Mouse (Mus musculus) midbrain, embryonic 16.5 days (tissue): ENCODE measurements around the gene Neu2. TPM values are rescaled to one million over a fixed set of nuclear protein-coding genes. Genes with fewer than 3 reads are reported as not detected.

Experiments
- ATAC-seq: fragments of 200-750 bp; cut with Nextera tagmentation; 2 replicates; pipeline ENCODE4 v1.8.0; 2017; ENCODE audit warnings: moderate TSS enrichment
- H3K27ac ChIP-seq: fragments of 300-500 bp; sonication (generic); 2 replicates; pipeline ENCODE4 v1.5.1; 2014; ENCODE audit warnings: mild to moderate bottlenecking, low read length, mixed read lengths
- H3K27me3 ChIP-seq: fragments of 300-500 bp; sonication (generic); 2 replicates; pipeline ENCODE4 v1.6.1; 2014; ENCODE audit warnings: low read depth, low read length, mixed read lengths; ENCODE audit not compliant: control insufficient read depth, insufficient read depth
- H3K36me3 ChIP-seq: fragments of 300-500 bp; sonication (generic); 2 replicates; pipeline ENCODE4 v1.6.1; 2014; ENCODE audit warnings: mild to moderate bottlenecking, low read length, moderate library complexity, mixed read lengths; ENCODE audit not compliant: control insufficient read depth, insufficient read depth
- H3K4me1 ChIP-seq: fragments of 300-500 bp; sonication (generic); 2 replicates; pipeline ENCODE4 v1.6.1; 2014; ENCODE audit warnings: mild to moderate bottlenecking, low read length, mixed read lengths; ENCODE audit not compliant: control insufficient read depth, insufficient read depth
- H3K4me2 ChIP-seq: fragments of 300-500 bp; sonication (generic); 2 replicates; pipeline ENCODE4 v1.6.1; 2014; ENCODE audit warnings: mild to moderate bottlenecking, low read length, mixed read lengths
- H3K4me3 ChIP-seq: fragments of 300-500 bp; sonication (generic); 2 replicates; pipeline ENCODE4 v1.5.1; 2014; ENCODE audit warnings: low read depth, mild to moderate bottlenecking, low read length, moderate library complexity, mixed read lengths
- H3K9ac ChIP-seq: fragments of 300-500 bp; sonication (generic); 2 replicates; pipeline ENCODE4 v1.6.1; 2014; ENCODE audit warnings: low read depth, low read length, mixed read lengths
- H3K9me3 ChIP-seq: fragments of 300-500 bp; sonication (generic); replicated peaks from 2 replicates; pipeline ENCODE4 v1.6.1; 2014; ENCODE audit warnings: mild to moderate bottlenecking, low read length, mixed read lengths; ENCODE audit not compliant: control insufficient read depth, poor library complexity, severe bottlenecking
- WGBS: fragments of 180-500 bp; shearing (Covaris S2); extraction: QIAGEN DNeasy Blood & Tissue Kit; methylation state at CpG from one replicate; pipeline ENCODE4 v1.1.7; 2014; 5-methylcytosine and 5-hydroxymethylcytosine counted together
- polyA plus RNA-seq: library from polyadenylated mRNA; unstranded; fragments of >200 nt; fragmentation: Nextera tagmentation; extraction: Ambion mirVana; gene quantifications from 2 replicates; pipeline ENCODE4 v1.2.1, GENCODE M21; 2015

The Neu2 gene
- polyA plus RNA-seq, 1 experiment from 2014 or later, result 0.90 TPM

DNA sequence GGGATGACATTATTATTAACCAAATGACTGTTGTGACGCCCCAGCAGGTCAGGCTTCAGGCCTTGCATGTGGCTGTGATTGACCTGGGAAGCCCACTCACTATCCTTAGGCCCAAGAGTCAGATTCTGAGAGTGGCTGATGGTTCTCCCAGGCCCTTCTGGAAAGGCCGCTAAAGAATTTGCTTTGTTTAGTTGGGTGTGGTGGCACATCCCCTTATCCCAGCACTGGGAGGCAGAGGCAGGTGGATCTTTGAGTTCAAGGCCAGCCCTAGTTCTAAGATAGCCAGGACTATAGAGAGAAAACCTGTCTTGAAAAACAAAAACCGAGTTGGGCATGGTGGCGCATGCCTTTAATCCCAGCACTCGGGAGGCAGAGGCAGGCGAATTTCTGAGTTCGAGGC, 15.4 kb downstream of the Neu2 start:
- no peak for ATAC-seq
- Histone ChIP-seq H3K36me3 (no peaks in the 10 kb centered on the region), H3K9me3 (no peaks in the 10 kb centered on the region), H3K27me3 (no peaks in the 10 kb centered on the region), H3K4me1 (peaks cover 2% of the 10 kb centered on the region; the same call in 1 of the 2 replicates), H3K4me3 (no peak overlapping the region), H3K9ac (no peak overlapping the region), H3K27ac (no peak overlapping the region), H3K4me2 (no peak overlapping the region)
- WGBS, result 95% methylated on average over 7 of the region's 7 CpGs

DNA sequence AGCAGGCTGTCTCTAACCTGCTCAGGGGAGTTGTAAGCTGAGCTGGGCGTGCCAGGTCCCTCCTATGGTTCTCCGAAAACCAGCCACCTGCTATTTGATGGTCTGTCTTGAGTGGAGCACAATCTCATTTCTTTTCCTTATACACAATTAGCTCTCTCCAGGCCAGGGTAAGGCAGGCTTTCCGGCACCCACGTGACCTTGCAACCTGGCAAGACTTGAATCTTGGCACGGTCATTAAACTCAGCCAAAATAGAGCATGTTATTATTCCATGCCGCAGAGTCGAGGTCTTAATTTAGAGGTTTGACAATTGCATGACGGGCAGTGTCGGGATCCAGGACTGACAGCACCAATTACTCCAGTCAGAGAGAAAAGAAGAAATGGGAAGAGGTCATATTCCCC, 17.5 kb downstream of the Neu2 start:
- H3K9ac ChIP-seq, result no peak overlapping the region
- no peak overlapping the region for H3K4me2 ChIP-seq
- no peaks in the 10 kb centered on the region for H3K4me1 ChIP-seq
- H3K27me3 ChIP-seq, result no peaks in the 10 kb centered on the region
- 75% methylated on average over 9 of the region's 9 CpGs for WGBS
- H3K27ac ChIP-seq, result no peak overlapping the region
- no peaks in the 10 kb centered on the region for H3K9me3 ChIP-seq
- ATAC-seq, result no peak
- H3K4me3 ChIP-seq, result no peak overlapping the region
- H3K36me3 ChIP-seq, result no peaks in the 10 kb centered on the region

DNA sequence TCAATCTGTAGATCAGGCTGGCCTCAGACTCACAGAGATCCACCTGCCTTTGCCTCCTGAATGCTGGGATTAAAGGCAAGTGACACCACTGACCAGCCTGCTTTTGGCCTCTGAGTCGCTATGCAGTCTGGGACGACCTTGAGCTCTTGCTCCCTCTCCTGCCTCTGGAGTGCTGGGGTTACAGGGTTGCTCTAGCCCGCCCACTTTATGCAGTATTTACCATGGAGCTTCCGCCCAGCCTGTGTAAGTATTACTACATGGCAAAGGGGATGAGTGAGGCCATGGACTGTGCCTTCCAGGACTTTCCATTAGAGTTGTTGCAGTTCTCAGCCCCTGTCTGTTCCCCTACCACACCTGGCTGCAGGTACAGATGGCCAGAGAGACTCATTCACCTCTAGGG, 22.7 kb downstream of the Neu2 start:
- no peak for ATAC-seq
- H3K4me1 ChIP-seq, result no peaks in the 10 kb centered on the region

DNA sequence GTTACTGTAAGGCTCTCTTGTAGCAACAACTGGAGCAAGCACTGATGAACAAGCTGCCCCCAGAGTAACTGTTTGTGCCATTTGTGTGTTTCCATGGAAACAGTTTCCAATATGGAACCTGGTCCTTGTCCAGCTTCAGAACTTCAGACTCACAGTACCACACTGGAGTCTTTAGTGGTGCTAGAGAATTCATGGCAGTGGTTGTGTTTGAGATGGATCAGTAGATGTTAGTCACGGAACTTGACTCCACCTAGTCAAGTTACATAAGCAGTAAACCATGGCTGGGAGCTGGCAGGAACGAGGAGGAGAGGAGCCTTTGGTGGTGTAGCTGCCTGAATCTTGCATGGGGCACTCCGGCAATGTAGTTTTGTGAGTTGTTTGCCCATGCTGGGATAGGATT, 24.4 kb downstream of the Neu2 start:
- H3K27ac ChIP-seq, result no peak overlapping the region
- no peak overlapping the region for H3K4me3 ChIP-seq
- no peaks in the 10 kb centered on the region for H3K4me1 ChIP-seq
- H3K9me3 ChIP-seq, result no peaks in the 10 kb centered on the region
- H3K36me3 ChIP-seq, result no peaks in the 10 kb centered on the region
- no peak for ATAC-seq
- H3K4me2 ChIP-seq, result no peak overlapping the region
- H3K9ac ChIP-seq, result no peak overlapping the region
- no peaks in the 10 kb centered on the region for H3K27me3 ChIP-seq
- WGBS, result 83% methylated on average over 3 of the region's 3 CpGs

More for the DNA sequence above, 22.7 kb downstream of the Neu2 start:
- no peak overlapping the region for H3K4me3 ChIP-seq
- 90% methylated on average over 4 of the region's 4 CpGs for WGBS
- H3K27me3 ChIP-seq, result no peaks in the 10 kb centered on the region
- no peak overlapping the region for H3K4me2 ChIP-seq
- H3K27ac ChIP-seq, result no peak overlapping the region
- no peaks in the 10 kb centered on the region for H3K36me3 ChIP-seq
- H3K9ac ChIP-seq, result no peak overlapping the region
- H3K9me3 ChIP-seq, result no peaks in the 10 kb centered on the region

DNA sequence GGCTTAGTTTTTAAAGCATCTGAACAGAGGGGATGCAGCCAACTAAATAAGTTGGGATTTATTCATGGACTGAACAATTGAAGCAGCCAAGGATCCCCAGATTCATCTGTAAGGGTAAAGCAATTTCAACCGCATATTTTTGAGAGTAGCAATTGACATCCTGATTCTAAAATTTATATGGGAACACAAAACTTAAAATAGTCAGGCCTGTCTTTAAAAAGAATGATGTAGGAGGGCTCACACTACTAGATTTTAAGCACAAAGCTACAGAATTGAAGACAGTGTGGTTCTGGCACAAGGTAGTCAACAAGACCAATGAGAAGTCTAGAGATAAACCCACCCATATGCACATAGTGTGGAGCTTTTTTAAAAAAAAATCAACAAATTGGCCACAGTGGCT, 27.3 kb downstream of the Neu2 start:
- no peak for ATAC-seq
- Histone ChIP-seq H3K27me3 (no peaks in the 10 kb centered on the region), H3K4me1 (no peaks in the 10 kb centered on the region), H3K4me2 (no peak overlapping the region), H3K36me3 (no peaks in the 10 kb centered on the region), H3K4me3 (no peak overlapping the region), H3K27ac (no peak overlapping the region), H3K9me3 (no peaks in the 10 kb centered on the region), H3K9ac (no peak overlapping the region)
- 100% methylated on average over 1 of the region's 1 CpGs for WGBS

- WGBS, result 41% methylated on average over 7 of the region's 7 CpGs
- Histone ChIP-seq H3K27ac (no peak overlapping the region), H3K4me1 (peaks cover 3% of the 10 kb centered on the region; the same call in 1 of the 2 replicates), H3K27me3 (no peaks in the 10 kb centered on the region), H3K9me3 (no peaks in the 10 kb centered on the region), H3K4me3 (no peak overlapping the region), H3K36me3 (no peaks in the 10 kb centered on the region), H3K9ac (no peak overlapping the region), H3K4me2 (no peak overlapping the region)
- ATAC-seq, result no peak
Observed at GRCm38 (mm10) chr1:87541614-87542013, 31.9 kb downstream of the Neu2 start.

GRCm38 (mm10) chr1:87551008-87551407, 41.3 kb downstream of the Neu2 start:
- Histone ChIP-seq H3K4me3 (no peak overlapping the region), H3K27ac (no peak overlapping the region), H3K4me2 (no peak overlapping the region), H3K9ac (no peak overlapping the region), H3K4me1 (no peaks in the 10 kb centered on the region; the same call in 1 of the 2 replicates), H3K36me3 (no peaks in the 10 kb centered on the region), H3K27me3 (no peaks in the 10 kb centered on the region), H3K9me3 (no peaks in the 10 kb centered on the region)
- WGBS, result 95% methylated on average over 3 of the region's 3 CpGs
- no peak for ATAC-seq

- ATAC-seq, result no peak
Observed at GRCm38 (mm10) chr1:87553586-87553985, 43.9 kb downstream of the Neu2 start.

DNA sequence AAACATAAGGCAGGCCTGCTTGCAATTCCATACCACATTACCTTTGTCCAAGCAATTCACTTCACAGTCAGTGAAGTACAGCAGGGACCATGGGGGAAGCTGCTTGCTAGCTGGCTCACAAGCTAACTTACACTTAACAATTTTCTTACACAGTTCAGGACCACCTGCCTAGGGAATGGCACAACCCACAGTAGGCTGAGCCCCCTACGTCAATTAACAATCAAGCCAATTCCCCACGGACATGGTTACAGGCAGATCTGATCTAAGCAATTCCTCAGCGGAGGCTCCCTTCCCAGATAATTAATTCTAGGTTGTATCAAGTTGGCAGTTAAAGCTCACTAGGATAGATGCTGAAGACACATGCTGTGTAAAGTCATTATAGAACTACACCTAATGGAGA, 53.3 kb downstream of the Neu2 start:
- H3K36me3 ChIP-seq, result no peaks in the 10 kb centered on the region
- H3K4me2 ChIP-seq, result no peak overlapping the region
- H3K4me1 ChIP-seq, result no peaks in the 10 kb centered on the region
- 54% methylated on average over 3 of the region's 3 CpGs for WGBS
- peak; percentile 60; the same call in 1 of the 2 replicates for ATAC-seq
- no peaks in the 10 kb centered on the region for H3K9me3 ChIP-seq
- H3K4me3 ChIP-seq, result no peak overlapping the region
- H3K27me3 ChIP-seq, result 0 out of 2 replicates have a peak, but pooled peaks cover 2% of the 10 kb centered on the region
- no peak overlapping the region for H3K9ac ChIP-seq
- no peak overlapping the region for H3K27ac ChIP-seq

More at GRCm38 (mm10) chr1:87553586-87553985, 43.9 kb downstream of the Neu2 start:
- H3K4me2 ChIP-seq, result no peak overlapping the region
- H3K9me3 ChIP-seq, result no peaks in the 10 kb centered on the region
- H3K4me3 ChIP-seq, result no peak overlapping the region
- H3K27ac ChIP-seq, result no peak overlapping the region
- H3K36me3 ChIP-seq, result no peaks in the 10 kb centered on the region
- no peak overlapping the region for H3K9ac ChIP-seq
- H3K4me1 ChIP-seq, result no peaks in the 10 kb centered on the region
- 75% methylated on average over 1 of the region's 1 CpGs for WGBS
- no peaks in the 10 kb centered on the region for H3K27me3 ChIP-seq
